Comparison of ENCODE assay signal across 26 mouse cellular contexts in the genomic region with DNA sequence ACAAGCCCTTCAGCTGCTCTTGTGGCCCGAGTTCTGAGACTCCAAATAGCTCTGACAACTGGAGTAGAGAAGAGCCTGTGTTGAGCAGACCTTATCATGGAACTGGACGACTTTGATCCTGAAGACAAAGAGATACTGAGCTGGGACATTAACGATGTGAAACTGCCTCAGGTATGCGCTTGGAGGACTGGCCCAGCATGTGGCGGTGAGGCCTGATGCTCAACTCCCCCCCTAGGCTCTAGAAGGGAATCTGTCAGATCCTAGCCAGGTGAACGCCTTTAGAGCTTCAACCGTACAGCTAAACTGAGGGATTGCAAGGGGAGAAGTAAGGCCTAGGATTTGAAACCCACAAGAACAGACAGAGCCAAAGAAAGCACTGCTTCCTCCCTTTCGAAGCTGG. TPM values are rescaled to one million over a fixed set of nuclear protein-coding genes. Genes with fewer than 3 reads are reported as not detected.
DNase-seq lines count a peak whose midpoint lies in the region; ATAC-seq lines count a peak whose summit lies in the region.
"Had no signal": no experiment of that assay in that cellular context is flagged by ENCODE, and none has a peak within 500 bp of the region (broad histone marks: within the 10 kb centered on the region; RNA-seq: fewer than 3 reads in every experiment).

No protein-coding gene starts in this region.

- DNase-seq in ES-CJ7 (ENCODE audit: low read depth, low spot score): peak; percentile 44
- DNase-seq in R1 (ENCODE audit: low read depth, low spot score): peak; percentile 22
- DNase-seq in layer of hippocampus, adult 11-12 months (ENCODE audit: low spot score): no peak
- no peak for DNase-seq in cerebellum, postnatal 14 days
- DNase-seq in forebrain, embryonic 14.5 days (ENCODE audit: low spot score): no peak
- DNase-seq: adrenal gland, adult 8-10 months; adrenal gland, postnatal 14 days; adrenal gland, postnatal 36 days; cerebellum, adult 11-12 months; cerebellum, adult 2 months; cerebellum, adult 9-10 months; cerebellum, postnatal 10 days; cerebellum, postnatal 36 days; embryo, embryonic 11 days; forebrain, postnatal 0 days had no signal

- 70% methylated on average over 8 of the region's 8 CpGs for WGBS in forebrain, embryonic 14.5 days

- H3K36me3 ChIP-seq in forebrain, embryonic 14.5 days (ENCODE audit: control insufficient read depth, insufficient read depth, low read length): no peaks in the 10 kb centered on the region
- H3K36me3 ChIP-seq: embryonic facial prominence, embryonic 13.5 days; embryonic facial prominence, embryonic 15.5 days; forebrain, embryonic 10.5 days; forebrain, embryonic 12.5 days; forebrain, embryonic 15.5 days; G1E had no signal

- H3K27ac ChIP-seq in forebrain, embryonic 14.5 days (ENCODE audit: low read depth, low read length): no peak overlapping the region
- H3K27ac ChIP-seq: embryonic facial prominence, embryonic 13.5 days; embryonic facial prominence, embryonic 15.5 days; forebrain, embryonic 10.5 days; forebrain, embryonic 12.5 days; forebrain, embryonic 15.5 days had no signal

- no peak overlapping the region for H3K4me2 ChIP-seq in forebrain, embryonic 14.5 days (ENCODE audit: low read length)
- H3K4me2 ChIP-seq: embryonic facial prominence, embryonic 13.5 days; embryonic facial prominence, embryonic 15.5 days; forebrain, embryonic 12.5 days; forebrain, embryonic 15.5 days had no signal

- no peak overlapping the region for H3K4me3 ChIP-seq in forebrain, embryonic 14.5 days (ENCODE audit: low read depth, low read length)
- H3K4me3 ChIP-seq: embryonic facial prominence, embryonic 13.5 days; embryonic facial prominence, embryonic 15.5 days; erythroblast, embryonic 14.5 days; forebrain, embryonic 10.5 days; forebrain, embryonic 12.5 days; forebrain, embryonic 15.5 days had no signal

- H3K9me3 ChIP-seq in forebrain, embryonic 14.5 days (replicated peaks; ENCODE audit: control insufficient read depth, low read length): no peaks in the 10 kb centered on the region
- H3K9me3 ChIP-seq: embryonic facial prominence, embryonic 13.5 days; embryonic facial prominence, embryonic 15.5 days; forebrain, embryonic 10.5 days; forebrain, embryonic 12.5 days; forebrain, embryonic 15.5 days; G1E had no signal

- no peaks in the 10 kb centered on the region for H3K4me1 ChIP-seq in forebrain, embryonic 14.5 days (ENCODE audit: control insufficient read depth, insufficient read depth, low read length)
- H3K4me1 ChIP-seq: embryonic facial prominence, embryonic 13.5 days; embryonic facial prominence, embryonic 15.5 days; forebrain, embryonic 15.5 days had no signal

- H3K27me3 ChIP-seq in forebrain, embryonic 14.5 days (replicated peaks; ENCODE audit: control insufficient read depth, insufficient read depth, low read length): no peaks in the 10 kb centered on the region
- H3K27me3 ChIP-seq: embryonic facial prominence, embryonic 13.5 days; embryonic facial prominence, embryonic 15.5 days; forebrain, embryonic 12.5 days; forebrain, embryonic 15.5 days; Patski had no signal

- H3K9ac ChIP-seq in forebrain, embryonic 14.5 days (ENCODE audit: low read length): no peak overlapping the region
- H3K9ac ChIP-seq: embryonic facial prominence, embryonic 13.5 days; embryonic facial prominence, embryonic 15.5 days; forebrain, embryonic 12.5 days; forebrain, embryonic 15.5 days; forebrain, postnatal 0 days had no signal

- ATAC-seq in forebrain, embryonic 14.5 days: no peak
- ATAC-seq: activated CD4-positive, CD25-positive, alpha-beta regulatory T cell, adult 4 months; forebrain, embryonic 15.5 days; forebrain, postnatal 0 days; Patski had no signal

RNA-seq across cellular contexts. Expression of a gene that starts 2.1 kb away (rescaled TPM):
- polyA plus RNA-seq in forebrain, embryonic 14.5 days (2014; fragmentation: Nextera tagmentation; extraction: Ambion mirVana): not detected in 2 replicates
- polyA plus RNA-seq: C2C12; cerebellum, adult 2 months; embryonic facial prominence, embryonic 11.5 days; embryonic facial prominence, embryonic 15.5 days; erythroblast, embryonic 14.5 days; forebrain, embryonic 10.5 days; forebrain, embryonic 12.5 days; forebrain, embryonic 15.5 days; forebrain, postnatal 0 days; G1E had no signal

RNA-seq across cellular contexts. Expression of a gene that starts 55.0 kb away (rescaled TPM):
- polyA plus RNA-seq in forebrain, embryonic 14.5 days (2014; fragmentation: Nextera tagmentation; extraction: Ambion mirVana): 50.3 and 53.0 TPM in 2 replicates

RNA-seq across cellular contexts. Expression of a gene that starts 55.2 kb away (rescaled TPM):
- 30.6 and 33.8 TPM in 2 replicates for polyA plus RNA-seq in forebrain, embryonic 14.5 days (2014; fragmentation: Nextera tagmentation; extraction: Ambion mirVana)

Comparison
In these comparisons a context has a peak if more than half of its experiments do, and no peak if none do; other contexts are left out.
1. DNase-seq: peak in ES-CJ7 (single experiment) and R1 (single experiment); none in layer of hippocampus, adult 11-12 months (single experiment), cerebellum, postnatal 14 days (0 of 2) and forebrain, embryonic 14.5 days (single experiment).